Mouse (Mus musculus) myocyte (in vitro differentiated cells): ENCODE data around the gene Anks3.

Experiments used
- CEBPB ChIP-seq: IDR thresholded peaks from 2 replicates; pipeline ENCODE4 v1.6.1; 2011; ENCODE audit warnings: mild to moderate bottlenecking, moderate library complexity; ENCODE audit not compliant: poor library complexity, insufficient read depth, severe bottlenecking
- E2F4 ChIP-seq: IDR thresholded peaks from one replicate; pipeline ENCODE4 v1.6.1; 2011; ENCODE audit warnings: mild to moderate bottlenecking, control low read depth, moderate library complexity; ENCODE audit not compliant: insufficient read depth
- MAX ChIP-seq: IDR thresholded peaks from one replicate; pipeline ENCODE4 v1.6.1; 2011; ENCODE audit warnings: low read depth, mild to moderate bottlenecking, control low read depth
- MYOG ChIP-seq, 3 experiments: IDR thresholded peaks; one replicate each; pipeline ENCODE4 v1.6.1; 2011; ENCODE audit warnings: control low read depth in 2 of 3, low read depth in 2 of 3, mild to moderate bottlenecking in 2 of 3; ENCODE audit not compliant: insufficient read length in 2 of 3, control insufficient read depth in 1 of 3, insufficient read depth in 1 of 3
- POLR2A ChIP-seq: IDR thresholded peaks from one replicate; pipeline ENCODE4 v1.6.1; 2011; ENCODE audit warnings: low read depth, mild to moderate bottlenecking, control low read depth, moderate library complexity; ENCODE audit not compliant: insufficient read length
- POLR2AphosphoS2 ChIP-seq: IDR thresholded peaks from one replicate; pipeline ENCODE4 v1.6.1; 2011; ENCODE audit warnings: low read depth, control low read depth; ENCODE audit not compliant: insufficient read length
- REST ChIP-seq: IDR thresholded peaks from one replicate; pipeline ENCODE4 v1.6.1; 2011; ENCODE audit warnings: mild to moderate bottlenecking, control low read depth, moderate library complexity; ENCODE audit not compliant: insufficient read depth, insufficient read length
- TCF12 ChIP-seq: IDR thresholded peaks from one replicate; pipeline ENCODE4 v1.6.1; 2011; ENCODE audit warnings: mild to moderate bottlenecking, control low read depth; ENCODE audit not compliant: poor library complexity, insufficient read depth, severe bottlenecking
- TCF3 ChIP-seq: IDR thresholded peaks from one replicate; pipeline ENCODE4 v1.6.1; 2011; ENCODE audit warnings: low read depth, control low read depth; ENCODE audit not compliant: insufficient read length
- USF1 ChIP-seq: IDR thresholded peaks from one replicate; pipeline ENCODE4 v1.6.1; 2011; ENCODE audit warnings: low read depth, mild to moderate bottlenecking, control low read depth, moderate library complexity

DNA sequence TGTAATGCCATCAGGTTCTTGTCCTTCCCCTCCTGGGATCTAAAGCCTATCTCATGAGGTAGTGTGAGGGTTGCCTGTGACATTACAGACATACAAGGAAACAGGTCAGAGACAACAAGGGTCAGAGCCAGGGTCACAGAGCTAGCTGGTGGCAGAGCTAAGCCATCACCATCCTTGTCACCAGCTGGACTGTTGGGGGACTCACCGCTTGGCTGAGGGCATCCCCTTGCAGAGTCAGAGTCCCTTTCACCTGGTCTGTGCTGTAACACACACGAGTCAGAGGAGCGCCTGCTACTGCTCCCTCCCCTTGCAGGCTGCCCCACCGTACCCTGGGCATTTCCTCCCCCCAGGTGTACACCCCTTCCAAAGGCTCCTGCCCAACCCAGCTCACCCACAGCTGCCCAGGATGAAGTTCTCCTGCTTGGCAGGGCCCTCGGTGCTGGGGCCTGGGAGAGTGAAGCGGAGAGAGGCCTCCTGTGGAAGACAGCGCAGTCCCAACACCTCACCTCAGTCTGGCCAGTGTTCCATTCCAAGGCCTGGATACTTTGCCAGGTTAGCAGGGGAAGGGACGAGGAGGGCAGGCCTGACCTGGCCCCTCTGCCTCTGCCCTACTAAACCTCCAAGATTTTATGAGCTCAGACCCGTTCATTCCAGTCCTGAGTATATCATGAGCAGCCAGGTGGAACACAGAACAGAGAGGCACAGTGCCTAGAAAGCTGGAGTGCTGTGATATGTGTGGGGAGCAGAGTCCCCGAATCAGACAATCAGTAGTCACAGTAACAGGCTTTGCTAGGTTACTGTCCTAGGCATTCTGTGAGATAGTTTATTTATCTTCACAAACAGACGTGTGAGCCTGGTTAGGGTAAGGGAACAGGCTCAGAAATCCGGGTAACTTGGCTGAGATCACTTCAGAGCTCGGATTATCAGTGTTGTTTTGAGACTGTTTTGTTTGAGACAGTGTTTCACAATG lies 48.3 kb upstream of the Anks3 start:
- no peak for TF ChIP-seq TCF3
- no peak for TF ChIP-seq E2F4
- TF ChIP-seq POLR2A = no peak
- TF ChIP-seq MYOG (IDR thresholded peaks at IDR 0.05; ENCODE audit: control insufficient read depth in 1 of 3, insufficient read depth in 1 of 3, insufficient read length in 2 of 3, low read depth in 2 of 3) = no peak
- TF ChIP-seq POLR2AphosphoS2 = no peak
- TF ChIP-seq MAX = no peak
- TF ChIP-seq CEBPB = no peak
- TF ChIP-seq USF1 = no peak
- TF ChIP-seq TCF12 = no peak
- no peak for TF ChIP-seq REST
